Mouse (Mus musculus) forebrain, embryonic 14.5 days (tissue): Measurements from ENCODE around the gene Celf3. TPM values are rescaled to one million over a fixed set of nuclear protein-coding genes. Genes with fewer than 3 reads are reported as not detected.
A peak's percentile ranks its signal among the peaks of the same experiment; 100 is the strongest.

Experiments
- ATAC-seq: fragments of 200-750 bp; cut with Nextera tagmentation; 2 replicates; pipeline ENCODE4 v1.8.0; 2017; ENCODE audit warnings: mild to moderate bottlenecking, moderate library complexity
- DNase-seq: peaks from one replicate; pipeline ENCODE4 v3.0.0-alpha.2; 2015; ENCODE audit warnings: low spot score
- H3K27ac ChIP-seq: fragments of 300-500 bp; sonication (generic); 2 replicates; pipeline ENCODE4 v1.5.1; 2014; ENCODE audit warnings: low read depth, mild to moderate bottlenecking, control low read depth, low read length, moderate library complexity
- H3K27me3 ChIP-seq: fragments of 300-500 bp; sonication (generic); replicated peaks from 2 replicates; pipeline ENCODE4 v1.6.1; 2014; ENCODE audit warnings: low read length, control low read depth, mixed read lengths; ENCODE audit not compliant: control insufficient read depth, insufficient read depth
- H3K36me3 ChIP-seq: fragments of 300-500 bp; sonication (generic); 2 replicates; pipeline ENCODE4 v1.6.1; 2014; ENCODE audit warnings: low read length, control low read depth; ENCODE audit not compliant: control insufficient read depth, insufficient read depth
- H3K4me1 ChIP-seq: fragments of 300-500 bp; sonication (generic); 2 replicates; pipeline ENCODE4 v1.6.1; 2014; ENCODE audit warnings: antibody characterized with exemption, low read length, control low read depth; ENCODE audit not compliant: control insufficient read depth, insufficient read depth
- H3K4me2 ChIP-seq: fragments of 300-500 bp; sonication (generic); 2 replicates; pipeline ENCODE4 v1.6.1; 2014; ENCODE audit warnings: mild to moderate bottlenecking, control low read depth, low read length
- H3K4me3 ChIP-seq: fragments of 300-500 bp; sonication (generic); 2 replicates; pipeline ENCODE4 v1.5.1; 2014; ENCODE audit warnings: low read depth, low read length, control low read depth
- H3K9ac ChIP-seq: fragments of 300-500 bp; sonication (generic); 2 replicates; pipeline ENCODE4 v1.6.1; 2014; ENCODE audit warnings: mild to moderate bottlenecking, low read length, control low read depth, moderate library complexity
- H3K9me3 ChIP-seq: fragments of 300-500 bp; sonication (generic); replicated peaks from 2 replicates; pipeline ENCODE4 v1.6.1; 2016; ENCODE audit warnings: low read length, control low read depth, mixed read lengths; ENCODE audit not compliant: control insufficient read depth
- WGBS: fragments of 180-500 bp; shearing (Covaris S2); extraction: QIAGEN DNeasy Blood & Tissue Kit; methylation state at CpG from one replicate; pipeline ENCODE4 v1.1.7; 2014; 5-methylcytosine and 5-hydroxymethylcytosine counted together
- polyA plus RNA-seq: library from polyadenylated mRNA; unstranded; fragments of >200 nt; fragmentation: Nextera tagmentation; extraction: Ambion mirVana; gene quantifications from 2 replicates; pipeline ENCODE4 v1.2.1, GENCODE M21; 2014

Celf3 gene
- polyA plus RNA-seq, 1 experiment from 2014 or later, result 301 TPM

DNA sequence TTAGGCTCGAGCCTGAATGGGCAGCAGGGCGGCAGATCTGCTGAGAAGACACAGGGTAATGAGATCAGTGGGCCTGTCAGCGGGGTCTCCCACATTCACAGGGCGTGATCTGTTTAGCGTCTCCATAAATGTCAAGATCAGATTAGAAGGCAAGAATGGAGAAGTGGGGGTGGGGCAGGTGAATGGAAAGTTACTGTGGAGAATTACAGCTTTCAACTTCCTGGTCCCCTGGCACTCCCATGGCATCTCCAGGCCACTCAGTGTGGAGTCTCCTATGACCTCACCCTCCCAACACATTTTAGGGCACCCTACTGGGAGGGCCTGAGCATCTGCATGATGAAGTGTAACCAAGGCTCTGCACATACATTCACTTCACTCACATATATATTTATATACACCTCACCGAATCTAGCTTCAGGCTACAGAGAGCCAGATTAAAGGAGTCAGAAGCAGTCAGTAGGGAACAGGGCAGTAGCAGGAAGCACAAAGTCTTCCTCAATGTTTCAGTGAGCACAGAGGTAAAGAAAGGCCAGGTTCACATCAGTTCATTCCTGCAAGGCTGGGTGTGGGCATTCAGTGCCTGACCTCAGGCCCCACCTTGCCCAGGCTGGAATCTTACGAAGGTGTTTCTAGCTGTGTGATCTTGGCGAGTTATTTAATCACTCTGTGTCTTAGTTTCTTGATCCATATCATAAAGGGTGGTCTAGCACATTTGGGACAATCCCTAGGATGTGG lies 1.6 kb upstream of the Celf3 start:
- WGBS, result 65% methylated on average over 8 of the region's 8 CpGs
- H3K36me3 ChIP-seq, result peaks cover 7% of the 10 kb centered on the region
- no peak overlapping the region for H3K4me3 ChIP-seq
- no peak for DNase-seq
- H3K4me1 ChIP-seq, result peaks cover 39% of the 10 kb centered on the region
- no peak for ATAC-seq
- H3K27me3 ChIP-seq, result no peaks in the 10 kb centered on the region
- H3K27ac ChIP-seq, result peak overlapping the region; percentile 93; the same call in 1 of the 2 replicates
- no peaks in the 10 kb centered on the region for H3K9me3 ChIP-seq
- H3K4me2 ChIP-seq, result no peak overlapping the region
- peak overlapping the region; percentile 90; the same call in 1 of the 2 replicates for H3K9ac ChIP-seq

DNA sequence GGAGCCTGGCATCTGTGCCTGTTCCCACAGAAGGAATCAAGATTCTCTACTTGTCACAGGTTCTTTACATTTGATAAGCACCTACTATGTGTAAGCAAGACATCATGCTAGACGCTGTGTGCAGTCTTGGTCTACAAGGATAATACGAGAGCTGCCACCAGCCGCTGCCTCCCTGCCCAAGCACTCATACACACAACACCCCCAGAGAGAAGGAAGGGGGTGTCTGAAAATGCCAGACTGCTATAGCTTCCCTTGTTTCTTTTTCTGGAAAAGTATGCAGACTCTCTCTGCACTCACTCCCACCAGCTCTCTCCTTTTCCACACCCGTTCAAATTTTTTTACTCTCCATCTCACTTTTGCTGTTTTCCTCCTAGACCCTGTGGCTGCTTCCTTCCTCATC lies 651 bp upstream of the Celf3 start:
- WGBS, result 20% methylated on average over 4 of the region's 4 CpGs
- peaks cover 16% of the 10 kb centered on the region for H3K36me3 ChIP-seq
- H3K4me3 ChIP-seq, result peak overlapping the region; percentile 61
- no peaks in the 10 kb centered on the region for H3K27me3 ChIP-seq
- H3K4me1 ChIP-seq, result peaks cover 44% of the 10 kb centered on the region
- H3K9me3 ChIP-seq, result no peaks in the 10 kb centered on the region
- ATAC-seq (no peak), DNase-seq (no peak)
- H3K27ac ChIP-seq, result peak overlapping the region; percentile 93
- peak overlapping the region; percentile 86 for H3K4me2 ChIP-seq
- peak overlapping the region; percentile 90 for H3K9ac ChIP-seq

GRCm38 (mm10) chr3:94478591-94479169 lies 585 bp downstream of the Celf3 start:
- Histone ChIP-seq H3K4me2 (peak overlapping the region; percentile 86), H3K27me3 (no peaks in the 10 kb centered on the region), H3K4me3 (peak overlapping the region; percentile 61), H3K27ac (peak overlapping the region; percentile 93), H3K9me3 (no peaks in the 10 kb centered on the region), H3K4me1 (peaks cover 47% of the 10 kb centered on the region), H3K9ac (peak overlapping the region; percentile 90), H3K36me3 (peaks cover 21% of the 10 kb centered on the region)
- 6% methylated on average over 9 of the region's 9 CpGs for WGBS
- ATAC-seq (peak; percentile 27), DNase-seq (peak; percentile 33)

GRCm38 (mm10) chr3:94479564-94479963 lies 1.5 kb downstream of the Celf3 start:
- peak overlapping the region; percentile 86 for H3K4me2 ChIP-seq
- H3K27me3 ChIP-seq, result no peaks in the 10 kb centered on the region
- H3K4me3 ChIP-seq, result peak overlapping the region; percentile 61
- WGBS, result 12% methylated on average over 11 of the region's 11 CpGs
- 0 out of 2 replicates have a peak overlapping the region, but pooled peaks have one; percentile 93 for H3K27ac ChIP-seq
- ATAC-seq (no peak), DNase-seq (peak; percentile 32)
- H3K36me3 ChIP-seq, result peaks cover 22% of the 10 kb centered on the region
- H3K9me3 ChIP-seq, result no peaks in the 10 kb centered on the region
- H3K4me1 ChIP-seq, result peaks cover 53% of the 10 kb centered on the region
- peak overlapping the region; percentile 90 for H3K9ac ChIP-seq

GRCm38 (mm10) chr3:94480291-94480884 lies 2.3 kb downstream of the Celf3 start, which contains the start of gene Riiad1:
Gene Riiad1, minus strand, starts transcription at chr3:94480341.
- H3K27ac ChIP-seq, result peak within 1 kb of the TSS; percentile 93
- DNase-seq, result peak; percentile 38
- H3K9me3 ChIP-seq, result no peaks in the 10 kb centered on the region
- no peaks in the 10 kb centered on the region for H3K27me3 ChIP-seq
- H3K9ac ChIP-seq, result peak within 1 kb of the TSS; percentile 90
- WGBS, result 15% methylated on average over 16 of the region's 16 CpGs
- H3K36me3 ChIP-seq, result peaks cover 30% of the 10 kb centered on the region
- ATAC-seq, result no peak
- H3K4me3 ChIP-seq, result peak within 1 kb of the TSS; percentile 61
- peak within 1 kb of the TSS; percentile 86 for H3K4me2 ChIP-seq
- H3K4me1 ChIP-seq, result peaks cover 62% of the 10 kb centered on the region

GRCm38 (mm10) chr3:94481429-94481828 lies 3.3 kb downstream of the Celf3 start:
- ATAC-seq (no peak), DNase-seq (no peak)
- peak overlapping the region; percentile 83; the same call in 1 of the 2 replicates for H3K27ac ChIP-seq
- no peaks in the 10 kb centered on the region for H3K9me3 ChIP-seq
- no peaks in the 10 kb centered on the region for H3K27me3 ChIP-seq
- peak overlapping the region; percentile 86 for H3K4me2 ChIP-seq
- H3K9ac ChIP-seq, result peak overlapping the region; percentile 35; the same call in 1 of the 2 replicates
- WGBS, result 61% methylated on average over 4 of the region's 4 CpGs
- peaks cover 69% of the 10 kb centered on the region for H3K4me1 ChIP-seq
- H3K36me3 ChIP-seq, result peaks cover 34% of the 10 kb centered on the region
- no peak overlapping the region for H3K4me3 ChIP-seq

DNA sequence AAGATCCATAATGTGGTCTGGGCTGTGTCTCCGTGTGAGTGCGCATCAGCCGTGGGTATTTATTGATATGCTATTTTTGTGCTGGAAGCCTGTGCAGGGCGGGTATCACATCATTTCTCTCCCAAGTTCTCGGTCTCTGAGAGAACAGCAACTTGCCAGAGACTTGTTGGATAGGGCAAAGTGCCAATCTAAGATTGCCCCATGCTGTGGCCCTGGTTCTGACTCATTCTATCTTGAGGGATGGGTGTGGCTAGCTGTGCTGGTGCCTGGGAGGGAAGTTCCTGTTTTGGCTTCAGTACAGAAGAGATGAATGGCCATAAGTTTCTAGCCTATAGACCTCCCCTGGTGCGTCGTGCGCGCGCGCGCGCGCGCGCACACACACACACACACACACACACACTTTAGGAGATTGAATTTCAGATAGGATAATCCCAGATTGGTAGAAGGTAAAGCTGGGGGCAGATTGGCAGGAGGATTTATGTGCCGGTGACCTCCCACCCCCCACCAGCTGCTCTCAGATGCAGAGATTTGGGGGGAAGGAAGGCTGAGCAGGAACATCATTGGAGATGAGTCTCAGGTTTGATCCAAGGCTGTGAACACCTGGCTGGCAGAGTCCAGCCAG lies 4.8 kb downstream of the Celf3 start:
- DNase-seq (no peak), ATAC-seq (no peak)
- Histone ChIP-seq H3K9me3 (no peaks in the 10 kb centered on the region), H3K9ac (no peak overlapping the region), H3K4me1 (peaks cover 69% of the 10 kb centered on the region), H3K4me3 (no peak overlapping the region), H3K27me3 (no peaks in the 10 kb centered on the region), H3K36me3 (peaks cover 48% of the 10 kb centered on the region), H3K27ac (peak overlapping the region; percentile 83), H3K4me2 (0 out of 2 replicates have a peak overlapping the region, but pooled peaks have one; percentile 16)
- 84% methylated on average over 17 of the region's 17 CpGs for WGBS

GRCm38 (mm10) chr3:94483790-94484439 lies 5.8 kb downstream of the Celf3 start:
- WGBS, result 12% methylated on average over 19 of the region's 20 CpGs
- H3K4me2 ChIP-seq, result peak overlapping the region; percentile 49
- peak; percentile 92 for ATAC-seq
- no peaks in the 10 kb centered on the region for H3K27me3 ChIP-seq
- peak overlapping the region; percentile 83 for H3K27ac ChIP-seq
- peaks cover 58% of the 10 kb centered on the region for H3K36me3 ChIP-seq
- peak overlapping the region; percentile 46 for H3K9ac ChIP-seq
- peak; percentile 98 for DNase-seq
- no peaks in the 10 kb centered on the region for H3K9me3 ChIP-seq
- H3K4me3 ChIP-seq, result peak overlapping the region; percentile 15
- peaks cover 69% of the 10 kb centered on the region for H3K4me1 ChIP-seq
